Mouse (Mus musculus) C2C12 (cell line): ENCODE data around the gene Fignl1.

Experiments
- CTCF ChIP-seq: IDR thresholded peaks from one replicate; pipeline ENCODE4 v1.5.1; 2011; ENCODE audit not compliant: control insufficient read depth, insufficient read depth, insufficient read length
- MYOD1 ChIP-seq: IDR thresholded peaks from one replicate; pipeline ENCODE4 v1.6.1; 2011; ENCODE audit warnings: low read depth; ENCODE audit not compliant: control insufficient read depth, insufficient read length
- USF1 ChIP-seq: IDR thresholded peaks from one replicate; pipeline ENCODE4 v1.6.1; 2011; ENCODE audit warnings: low read depth, mild to moderate bottlenecking, control low read depth, moderate library complexity

DNA sequence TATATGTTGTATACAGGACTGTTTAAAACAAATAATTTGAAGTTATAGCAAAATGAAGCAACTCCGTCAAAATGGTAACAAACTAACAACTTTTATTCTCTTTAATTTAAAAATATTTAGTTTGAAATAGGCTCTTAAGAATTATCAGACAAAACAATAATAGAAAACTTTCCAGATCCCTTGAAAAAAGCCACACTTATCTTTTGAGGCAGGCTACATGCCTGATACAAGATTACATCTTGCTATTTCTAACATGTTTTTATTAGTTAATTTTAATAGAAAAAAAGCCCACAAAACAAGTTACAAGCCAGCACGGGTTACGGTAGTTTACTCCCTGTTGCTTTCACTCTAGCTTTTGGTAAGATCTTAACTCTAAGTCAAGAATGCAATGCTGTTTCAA lies 8.5 kb downstream of the Fignl1 start:
- TF ChIP-seq MYOD1 (no peak), USF1 (no peak), CTCF (no peak)
